Mouse (Mus musculus) erythroblast, adult 5-6 weeks (primary cell): ENCODE measurements around the gene Nat8f2. TPM values are rescaled to one million over a fixed set of nuclear protein-coding genes. Genes with fewer than 3 reads are reported as not detected.
"Not testable (repeated sequence)": the region's sequence is repeated elsewhere in the genome, so short reads cannot be mapped to it uniquely, and the experiment has no call there.

Experiments used
- ATAC-seq: replicated peaks from 2 replicates; pipeline ENCODE4 v1.8.0; 2016; ENCODE audit warnings: moderate number of reproducible peaks, mild to moderate bottlenecking, moderate TSS enrichment, inconsistent platforms; ENCODE audit not compliant: poor library complexity, low FRiP score, severe bottlenecking
- total RNA-seq, 2 experiments: library from RNA; stranded (forward) in 1 of 2; stranded (reverse) in 1 of 2; fragments of 150-400 nt in 1 of 2; fragments of 200-764, 138-1000 nt in 1 of 2; gene quantifications; 2 replicates each; pipeline versions ENCODE4 v1.2.3 to v1.2.4; 2015 to 2017; ENCODE audit warnings: low replicate concordance in 2 of 2

Nat8f2 gene
- total RNA-seq (2015; ENCODE audit: low replicate concordance), result not detected in 2 replicates
- not detected in 2 replicates for total RNA-seq (2017; ENCODE audit: low replicate concordance)

- ATAC-seq, result not testable (repeated sequence)
These were observed at the start of gene Nat8f2 for GRCm38 (mm10) chr6:85869006-85869405. Gene Nat8f2, minus strand, starts transcription at chr6:85869158.

GRCm38 (mm10) chr6:85918341-85918740 is 49.4 kb upstream of the Nat8f2 start:
- ATAC-seq, result not testable (repeated sequence)

DNA sequence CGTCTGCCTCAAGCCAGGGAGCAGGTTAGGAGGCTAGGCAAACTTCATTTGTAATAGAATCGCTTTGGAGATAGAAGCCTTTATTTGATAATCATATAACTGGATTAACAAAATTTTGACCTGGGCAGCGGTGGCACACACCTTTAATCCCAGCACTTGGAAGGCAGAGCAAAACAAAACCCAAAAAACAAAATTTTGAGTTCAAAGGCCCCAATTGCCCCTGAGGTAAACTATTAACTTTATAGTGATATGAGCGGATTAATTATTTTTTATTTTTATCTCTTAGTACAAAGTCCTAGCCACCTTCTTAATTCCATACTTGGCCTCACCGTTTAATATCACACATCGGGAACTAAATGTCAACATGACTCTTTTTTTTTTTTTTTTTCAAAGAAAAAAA is 47.6 kb upstream of the Nat8f2 start:
- ATAC-seq, result no peak

GRCm38 (mm10) chr6:85915539-85916513 is 46.9 kb upstream of the Nat8f2 start, which contains the start of gene Nat8f1:
Gene Nat8f1, minus strand, starts transcription at chr6:85915687.
- ATAC-seq, result peak; percentile 97

DNA sequence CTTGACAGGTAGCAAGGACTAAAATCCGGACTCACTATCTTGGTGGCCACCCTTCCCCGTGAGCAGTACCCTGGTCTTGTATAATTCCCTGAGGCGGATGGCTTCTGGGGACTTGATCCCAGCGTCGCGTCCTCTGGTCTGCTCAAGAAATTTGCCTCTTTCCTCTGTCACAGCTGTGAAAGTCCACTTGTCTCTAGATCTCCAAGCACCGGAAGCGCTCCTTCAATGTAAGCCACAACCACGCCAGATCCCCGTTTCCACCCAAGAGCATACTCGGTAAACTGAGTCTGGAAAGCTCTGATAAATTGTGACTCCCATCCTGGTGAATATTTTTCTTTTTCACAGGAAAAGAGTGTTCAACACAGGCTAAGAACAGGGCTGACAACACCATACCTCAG is 46.2 kb upstream of the Nat8f2 start:
- ATAC-seq, result peak; percentile 40

DNA sequence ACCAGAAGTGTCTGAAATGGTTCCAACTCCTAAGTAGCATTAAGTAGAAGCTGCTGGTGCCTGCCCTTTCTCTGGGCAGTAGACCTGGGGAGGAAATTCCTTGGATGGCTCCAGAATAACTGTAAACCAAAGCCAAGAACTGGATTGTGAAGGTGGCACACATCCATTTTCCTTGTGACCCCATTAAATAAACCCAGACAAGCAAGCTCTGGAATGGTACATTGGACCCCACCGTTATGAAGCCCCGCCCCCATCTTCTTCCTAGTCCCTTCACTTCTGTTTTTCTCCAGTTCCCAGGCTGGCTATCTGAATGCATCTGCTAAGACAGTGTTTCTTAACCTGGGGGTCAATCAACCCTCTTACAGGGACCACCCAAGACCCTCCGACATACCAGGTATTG is 42.6 kb upstream of the Nat8f2 start, which contains the start of gene Tprkb:
Gene Tprkb (plus strand): TSS at position 279 of the 400 bp plus-strand sequence.
- no peak for ATAC-seq

DNA sequence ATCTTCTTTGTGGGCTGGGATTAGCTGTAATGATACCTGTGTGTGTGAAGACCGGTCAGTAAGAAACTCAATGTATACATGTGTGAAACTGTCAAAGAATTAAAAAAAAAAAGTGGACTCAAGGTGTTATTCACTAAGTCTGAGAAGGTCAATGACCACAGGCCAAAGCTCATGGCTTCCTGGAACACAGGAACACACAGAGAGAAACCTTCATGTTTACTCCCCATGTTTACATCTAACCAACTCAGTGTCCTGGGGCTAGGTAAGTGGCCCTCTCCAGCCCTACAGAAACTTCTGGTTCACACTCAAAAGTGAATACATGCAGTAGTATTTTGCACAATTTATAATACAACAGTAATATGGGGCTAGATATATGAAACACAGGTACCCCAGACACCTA is 40.7 kb upstream of the Nat8f2 start:
- no peak for ATAC-seq

DNA sequence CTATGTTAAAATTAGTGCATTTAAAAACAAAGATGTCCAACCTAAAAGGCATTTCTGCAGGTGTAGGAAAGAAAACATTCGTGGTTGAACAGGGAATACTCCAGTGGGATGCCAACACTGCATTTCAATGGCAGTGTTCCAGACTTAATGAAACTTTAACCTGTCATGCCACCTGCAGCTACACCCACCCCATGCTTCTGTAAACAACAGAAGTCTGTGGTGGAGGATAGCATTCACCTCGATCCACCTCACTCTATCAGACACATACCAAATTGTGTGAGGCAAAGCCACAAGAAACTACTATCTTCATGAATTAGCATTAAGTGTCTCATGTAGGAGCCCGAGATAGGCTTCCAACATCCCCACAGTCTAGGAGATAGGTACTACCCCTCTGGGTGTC is 39.4 kb upstream of the Nat8f2 start:
- no peak for ATAC-seq

DNA sequence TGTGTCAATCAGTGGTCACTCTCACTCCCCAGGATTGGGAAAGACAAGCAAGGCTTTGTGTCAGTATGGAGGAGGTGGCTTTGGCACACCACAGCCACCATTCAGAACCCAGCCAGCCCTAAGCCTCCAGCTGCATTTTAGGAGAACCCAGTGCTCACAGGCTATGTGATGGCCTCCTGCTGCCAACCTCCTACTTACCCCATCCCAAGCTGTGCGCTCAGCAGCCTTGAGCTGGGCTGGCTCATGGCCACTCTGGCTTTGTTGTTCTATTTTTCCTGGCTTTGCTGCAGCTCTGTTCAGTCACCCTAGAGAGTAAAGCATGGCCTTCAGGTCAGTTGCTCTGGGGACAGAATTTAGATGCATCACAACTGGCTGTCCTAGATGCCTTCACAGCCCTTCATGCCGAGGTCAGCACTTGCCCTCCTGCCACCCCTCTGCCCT is 38.0 kb upstream of the Nat8f2 start:
- ATAC-seq, result not testable (repeated sequence)

DNA sequence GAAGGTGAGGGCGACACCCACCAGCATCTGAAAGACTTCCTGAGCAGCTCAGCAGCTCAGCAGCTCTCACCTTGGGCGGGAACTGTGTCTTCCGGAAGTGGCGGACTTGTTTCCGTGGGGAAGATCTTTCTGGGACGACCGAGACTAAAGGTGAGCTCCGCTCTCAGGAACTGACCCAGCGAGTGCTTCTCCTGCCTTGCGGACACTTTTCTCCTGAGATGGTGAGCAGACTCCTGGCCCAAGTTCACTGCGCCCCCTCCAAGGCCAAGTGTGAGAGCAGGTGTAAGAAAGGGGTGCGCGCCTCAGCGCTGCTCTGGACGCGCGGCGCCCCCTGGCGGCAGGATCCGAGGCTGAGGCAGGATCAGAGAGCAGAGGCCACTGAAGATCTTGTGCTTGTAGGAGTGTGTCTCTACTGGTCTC is 35.7 kb upstream of the Nat8f2 start, which contains the start of gene Nat8f4:
Gene Nat8f4 (minus strand): TSS at position 243 of the 420 bp plus-strand sequence.
- ATAC-seq, result peak; percentile 85

- no peak for ATAC-seq
These were observed 33.3 kb upstream of the Nat8f2 start for GRCm38 (mm10) chr6:85902303-85902702.

DNA sequence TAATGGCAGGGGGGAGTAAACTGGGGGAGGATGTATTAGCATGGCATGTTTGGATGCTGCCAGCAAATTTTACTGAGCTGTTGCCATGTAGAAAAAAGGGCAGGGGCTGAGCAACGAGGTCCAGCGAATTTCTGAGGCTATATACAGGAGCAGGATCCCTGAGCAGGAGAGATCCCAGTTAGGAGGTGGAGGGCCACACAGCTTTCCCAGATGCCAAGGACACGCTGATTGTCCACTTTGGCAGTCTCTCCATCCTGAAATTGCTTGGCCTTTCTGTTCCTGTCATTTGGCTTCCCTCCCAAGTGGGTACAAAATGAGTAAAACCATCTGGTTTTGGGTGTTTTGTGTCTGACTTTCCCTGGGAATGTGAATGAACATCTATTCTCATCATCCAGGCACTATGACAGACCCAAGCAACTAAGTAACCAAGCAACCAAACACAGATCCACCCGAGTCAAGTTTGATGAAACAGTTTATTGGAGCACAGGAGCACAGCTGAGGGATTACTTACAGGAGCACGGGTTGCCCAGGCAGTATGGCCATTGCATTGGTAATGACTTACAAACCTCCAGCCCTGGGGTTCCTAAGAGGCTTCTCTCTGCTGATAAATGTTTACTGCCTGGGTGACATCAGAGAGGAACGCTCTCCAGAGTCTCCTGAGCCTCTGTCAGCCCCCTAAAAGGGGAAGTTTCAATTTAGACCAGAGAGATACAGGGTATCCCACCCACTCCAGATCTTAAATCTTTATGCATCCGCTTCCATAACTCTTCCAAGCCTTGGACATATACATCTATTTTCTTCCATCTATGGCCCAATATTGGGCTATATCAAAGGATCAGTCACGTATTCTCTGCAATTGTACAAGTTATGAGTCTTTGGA is 29.9 kb upstream of the Nat8f2 start:
- not testable (repeated sequence) for ATAC-seq

GRCm38 (mm10) chr6:85895061-85895648 is 26.2 kb upstream of the Nat8f2 start:
- ATAC-seq, result peak; percentile 79

GRCm38 (mm10) chr6:85888961-85889360 is 20.0 kb upstream of the Nat8f2 start:
- ATAC-seq, result no peak

DNA sequence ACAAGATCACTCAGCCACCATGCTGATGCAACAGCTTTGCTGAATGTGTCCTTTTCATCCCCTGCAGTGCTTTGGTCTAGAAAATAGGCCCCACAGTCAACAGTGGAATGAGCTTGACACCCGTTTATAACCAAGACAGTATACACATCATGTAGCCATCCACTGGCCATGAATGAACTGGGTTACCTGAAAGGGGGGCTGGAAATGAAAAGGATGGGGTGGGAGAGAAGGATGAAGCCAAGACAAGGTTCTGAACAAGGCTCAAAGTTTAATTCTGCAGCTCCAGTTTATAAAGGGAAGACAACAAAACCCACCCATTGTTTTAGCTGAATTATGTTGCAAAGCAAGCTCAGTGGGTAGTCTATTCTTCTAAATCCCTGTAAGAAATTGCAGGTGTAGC is 15.4 kb upstream of the Nat8f2 start:
- ATAC-seq, result no peak

DNA sequence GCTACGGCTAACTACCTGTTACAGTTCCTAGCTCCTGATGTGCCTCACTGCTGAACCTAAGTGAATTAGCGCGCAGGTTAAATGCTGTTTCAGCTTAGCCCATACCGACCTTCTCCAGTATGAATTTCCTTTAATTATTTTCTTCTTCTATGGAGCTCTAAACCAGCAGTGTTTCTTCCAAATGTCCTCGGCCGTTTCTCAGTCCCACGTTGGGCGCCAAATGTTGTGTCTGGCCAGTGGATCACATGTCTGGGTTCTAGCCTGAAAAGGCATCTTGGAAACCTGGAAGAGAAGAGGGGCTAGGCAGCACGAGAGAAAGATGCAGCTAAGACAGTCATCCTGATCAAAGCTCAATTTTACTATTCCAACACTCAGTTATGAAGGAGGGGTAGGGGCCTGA is 14.3 kb upstream of the Nat8f2 start:
- ATAC-seq, result not testable (repeated sequence)

- ATAC-seq, result no peak
These were observed 950 bp downstream of the Nat8f2 start for GRCm38 (mm10) chr6:85867726-85868690.

DNA sequence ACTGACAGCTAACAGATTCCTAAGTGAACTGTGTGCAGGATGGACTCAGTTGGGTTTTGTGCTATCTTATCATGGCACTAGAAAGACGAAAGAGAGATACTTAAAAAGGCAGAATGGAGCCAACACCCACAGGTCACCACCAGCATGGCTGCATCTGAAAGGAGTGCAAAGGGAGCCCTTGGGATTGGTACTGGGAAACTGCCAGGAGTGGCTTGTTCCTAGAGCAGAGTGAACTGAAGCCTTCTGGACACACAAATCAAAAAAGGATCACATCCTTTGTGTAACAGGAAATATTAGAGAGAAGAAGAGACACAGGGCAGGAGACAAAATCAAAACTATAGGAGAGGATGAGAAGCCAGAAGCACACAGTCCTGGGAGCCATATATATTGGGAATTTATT is 2.0 kb downstream of the Nat8f2 start:
- ATAC-seq, result not testable (repeated sequence)
